Mouse (Mus musculus) midbrain, postnatal 0 days (tissue): ENCODE data around the gene Tert. TPM values are rescaled to one million over a fixed set of nuclear protein-coding genes. Genes with fewer than 3 reads are reported as not detected.

Source experiments
- ATAC-seq: fragments of 200-750 bp; cut with Nextera tagmentation; 2 replicates; pipeline ENCODE4 v1.8.0; 2017; ENCODE audit warnings: moderate number of reproducible peaks, mild to moderate bottlenecking, moderate TSS enrichment, moderate library complexity; ENCODE audit not compliant: low FRiP score
- DNase-seq: peaks from one replicate; pipeline ENCODE4 v3.0.0-alpha.2; 2015; ENCODE audit warnings: low spot score
- H3K27ac ChIP-seq: fragments of 300-500 bp; sonication (generic); 2 replicates; pipeline ENCODE4 v1.5.1; 2014; ENCODE audit warnings: low read depth, mild to moderate bottlenecking, low read length, mixed read lengths
- H3K27me3 ChIP-seq: fragments of 300-500 bp; sonication (generic); 2 replicates; pipeline ENCODE4 v1.6.1; 2014; ENCODE audit warnings: low read length, control low read depth, mixed read lengths; ENCODE audit not compliant: insufficient read depth
- H3K36me3 ChIP-seq: fragments of 300-500 bp; sonication (generic); 2 replicates; pipeline ENCODE4 v1.6.1; 2014; ENCODE audit warnings: low read length, control low read depth, mixed read lengths; ENCODE audit not compliant: insufficient read depth
- H3K4me1 ChIP-seq: fragments of 300-500 bp; sonication (generic); 2 replicates; pipeline ENCODE4 v1.6.1; 2014; ENCODE audit warnings: mild to moderate bottlenecking, control low read depth, antibody characterized with exemption, low read length, mixed read lengths; ENCODE audit not compliant: insufficient read depth
- H3K4me2 ChIP-seq: fragments of 300-500 bp; sonication (generic); 2 replicates; pipeline ENCODE4 v1.6.1; 2014; ENCODE audit warnings: low read depth, mild to moderate bottlenecking, low read length, mixed read lengths; ENCODE audit not compliant: poor library complexity, severe bottlenecking
- H3K4me3 ChIP-seq: fragments of 300-500 bp; sonication (generic); 2 replicates; pipeline ENCODE4 v1.5.1; 2014; ENCODE audit warnings: low read depth, mild to moderate bottlenecking, low read length, moderate library complexity
- H3K9ac ChIP-seq: fragments of 300-500 bp; sonication (generic); replicated peaks from 2 replicates; pipeline ENCODE4 v1.6.1; 2014; ENCODE audit warnings: mild to moderate bottlenecking, low read length, moderate library complexity, mixed read lengths; ENCODE audit not compliant: poor library complexity, severe bottlenecking
- H3K9me3 ChIP-seq: fragments of 300-500 bp; sonication (generic); 2 replicates; pipeline ENCODE4 v1.6.1; 2016; ENCODE audit warnings: low read length, control low read depth
- CTCF ChIP-seq: IDR thresholded peaks from 2 replicates; pipeline ENCODE4 v1.5.1; 2016; ENCODE audit warnings: antibody characterized with exemption, mild to moderate bottlenecking
- WGBS: fragments of 180-500 bp; shearing (Covaris S2); extraction: QIAGEN DNeasy Blood & Tissue Kit; methylation state at CpG from one replicate; pipeline ENCODE4 v1.1.7; 2014; 5-methylcytosine and 5-hydroxymethylcytosine counted together
- polyA plus RNA-seq: library from polyadenylated mRNA; unstranded; fragments of >200 nt; fragmentation: Nextera tagmentation; extraction: Ambion mirVana; gene quantifications from 2 replicates; pipeline ENCODE4 v1.2.1, GENCODE M21; 2015
- total RNA-seq: library from RNA; depleted of rRNA; stranded (reverse); fragments of >200 nt; gene quantifications from 2 replicates; pipeline ENCODE4 v1.2.3, GENCODE M21; 2014; rRNA removed

Gene Tert
- total and polyA plus RNA-seq, 2 experiments from 2014 or later: 2.3 to 16.0 TPM

GRCm38 (mm10) chr13:73688934-73689333, 62.2 kb downstream of the Tert start:
- Histone ChIP-seq H3K4me1 (no peaks in the 10 kb centered on the region), H3K27me3 (no peaks in the 10 kb centered on the region), H3K4me3 (no peak overlapping the region), H3K36me3 (no peaks in the 10 kb centered on the region), H3K4me2 (no peak overlapping the region), H3K27ac (no peak overlapping the region), H3K9me3 (no peaks in the 10 kb centered on the region), H3K9ac (no peak overlapping the region)
- DNase-seq (no peak), ATAC-seq (no peak)
- WGBS: 86% methylated on average over 4 of the region's 4 CpGs
- TF ChIP-seq CTCF: no peak

GRCm38 (mm10) chr13:73692249-73692868, 65.6 kb downstream of the Tert start:
- Histone ChIP-seq H3K9ac (no peak overlapping the region), H3K4me2 (no peak overlapping the region), H3K9me3 (no peaks in the 10 kb centered on the region), H3K4me1 (no peaks in the 10 kb centered on the region), H3K4me3 (no peak overlapping the region), H3K36me3 (no peaks in the 10 kb centered on the region), H3K27ac (no peak overlapping the region), H3K27me3 (no peaks in the 10 kb centered on the region)
- ATAC-seq (peak; percentile 62), DNase-seq (peak; percentile 67)
- WGBS: 35% methylated on average over 10 of the region's 10 CpGs
- peak; percentile 70 for TF ChIP-seq CTCF

- H3K4me1 ChIP-seq: no peaks in the 10 kb centered on the region
- no peaks in the 10 kb centered on the region for H3K9me3 ChIP-seq
- no peak overlapping the region for H3K4me2 ChIP-seq
- TF ChIP-seq CTCF: no peak
- H3K36me3 ChIP-seq: no peaks in the 10 kb centered on the region
- H3K27me3 ChIP-seq: no peaks in the 10 kb centered on the region
- no peak for DNase-seq
- no peak overlapping the region for H3K9ac ChIP-seq
- 63% methylated on average over 2 of the region's 2 CpGs for WGBS
- no peak overlapping the region for H3K4me3 ChIP-seq
- no peak for ATAC-seq
- H3K27ac ChIP-seq: no peak overlapping the region
Measured at GRCm38 (mm10) chr13:73693333-73693732, 66.6 kb downstream of the Tert start.

DNA sequence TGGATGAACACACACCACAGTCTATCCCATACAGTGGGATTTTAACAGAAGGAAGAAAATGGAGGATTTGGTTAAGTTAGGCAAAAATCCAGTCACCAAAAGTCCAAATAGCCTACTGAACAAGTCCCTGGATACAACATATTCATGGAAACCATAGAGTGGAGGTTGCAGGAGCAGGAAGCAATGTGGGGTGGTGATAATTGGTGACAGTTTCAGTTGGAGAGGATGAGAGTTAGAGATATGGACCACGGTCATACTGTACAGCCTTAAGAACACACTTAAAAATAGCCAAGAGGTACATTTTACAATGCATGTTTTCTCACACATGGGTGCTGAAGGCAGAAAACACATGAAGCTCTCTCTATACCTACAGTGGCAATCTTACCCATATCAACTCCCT, 68.3 kb downstream of the Tert start:
- no peak for TF ChIP-seq CTCF
- no peak for ATAC-seq

GRCm38 (mm10) chr13:73696529-73696928, 69.8 kb downstream of the Tert start:
- Histone ChIP-seq H3K36me3 (no peaks in the 10 kb centered on the region), H3K4me3 (no peak overlapping the region), H3K27me3 (no peaks in the 10 kb centered on the region), H3K27ac (no peak overlapping the region), H3K9ac (no peak overlapping the region), H3K4me1 (no peaks in the 10 kb centered on the region), H3K9me3 (no peaks in the 10 kb centered on the region), H3K4me2 (no peak overlapping the region)
- DNase-seq (no peak), ATAC-seq (no peak)
- no peak for TF ChIP-seq CTCF
- WGBS: 82% methylated on average over 3 of the region's 3 CpGs

More for the DNA sequence above, 68.3 kb downstream of the Tert start:
- H3K9ac ChIP-seq: no peak overlapping the region
- no peak overlapping the region for H3K4me3 ChIP-seq
- no peaks in the 10 kb centered on the region for H3K9me3 ChIP-seq
- H3K4me2 ChIP-seq: no peak overlapping the region
- H3K4me1 ChIP-seq: no peaks in the 10 kb centered on the region
- no peaks in the 10 kb centered on the region for H3K36me3 ChIP-seq
- WGBS: 89% methylated on average over 1 of the region's 1 CpGs
- H3K27ac ChIP-seq: no peak overlapping the region
- no peaks in the 10 kb centered on the region for H3K27me3 ChIP-seq
- DNase-seq: no peak

Other genes starting within 250 kb of the Tert start
- gene Lpcat1, start 159.7 kb upstream of the Tert start, total RNA-seq: 168 and 225 TPM in 2 replicates
- 83.4 and 86.2 TPM in 2 replicates for gene Lpcat1, start 159.7 kb upstream of the Tert start, polyA plus RNA-seq
- gene Slc6a3, start 90.2 kb upstream of the Tert start, total RNA-seq: 24.6 and 25.0 TPM in 2 replicates
- 14.3 and 24.3 TPM in 2 replicates for gene Slc6a3, start 90.2 kb upstream of the Tert start, polyA plus RNA-seq
- 136 and 152 TPM in 2 replicates for gene Clptm1l, start 22.9 kb upstream of the Tert start, total RNA-seq
- 126 and 130 TPM in 2 replicates for gene Clptm1l, start 22.9 kb upstream of the Tert start, polyA plus RNA-seq
- not detected in 2 replicates for gene Slc6a18, start 51.1 kb downstream of the Tert start, total RNA-seq
- gene Slc6a18, start 51.1 kb downstream of the Tert start, polyA plus RNA-seq: not detected in 2 replicates
- gene Slc6a19, start 78.0 kb downstream of the Tert start, total RNA-seq: 0.33 and 0.49 TPM in 2 replicates
- 0.53 and 0.79 TPM in 2 replicates for gene Slc6a19, start 78.0 kb downstream of the Tert start, polyA plus RNA-seq
- gene Slc12a7, start 106.2 kb downstream of the Tert start, total RNA-seq: 8.9 and 9.3 TPM in 2 replicates
- 4.1 and 4.7 TPM in 2 replicates for gene Slc12a7, start 106.2 kb downstream of the Tert start, polyA plus RNA-seq
- 31.5 and 32.6 TPM in 2 replicates for gene Nkd2, start 220.7 kb downstream of the Tert start, total RNA-seq
- gene Nkd2, start 220.7 kb downstream of the Tert start, polyA plus RNA-seq: 18.8 and 20.1 TPM in 2 replicates